Mouse (Mus musculus) NIH3T3 (cell line): ENCODE measurements around the gene Ccdc63.
A peak's percentile ranks its signal among the peaks of the same experiment; 100 is the strongest.
"Not testable (repeated sequence)": the region's sequence is repeated elsewhere in the genome, so short reads cannot be mapped to it uniquely, and the experiment has no call there.

Experiments
- DNase-seq: peaks from one replicate; pipeline ENCODE4 v3.0.0-alpha.2; 2012; ENCODE audit warnings: low read depth

Gene Ccdc63

DNA sequence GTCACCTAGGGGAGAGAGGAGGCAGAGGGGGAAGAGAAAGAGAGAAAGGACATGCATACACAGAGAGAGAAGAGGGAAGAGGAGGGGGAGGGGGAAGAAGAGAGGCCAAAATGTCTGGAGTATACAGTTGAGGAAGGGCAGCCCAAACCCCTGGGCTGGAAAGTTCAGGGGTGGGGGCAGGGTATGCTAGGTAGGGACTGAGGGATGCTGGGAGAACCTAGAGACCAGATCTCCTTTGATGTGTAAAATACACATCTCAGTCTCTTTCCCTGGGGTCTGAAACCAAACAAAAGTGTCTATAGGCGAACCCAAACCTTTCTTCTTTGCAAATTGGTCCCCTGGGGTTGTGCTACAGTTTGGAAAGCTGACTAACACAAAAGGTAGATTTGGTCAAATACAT, 7.5 kb upstream of the Ccdc63 start:
- DNase-seq, result no peak

DNA sequence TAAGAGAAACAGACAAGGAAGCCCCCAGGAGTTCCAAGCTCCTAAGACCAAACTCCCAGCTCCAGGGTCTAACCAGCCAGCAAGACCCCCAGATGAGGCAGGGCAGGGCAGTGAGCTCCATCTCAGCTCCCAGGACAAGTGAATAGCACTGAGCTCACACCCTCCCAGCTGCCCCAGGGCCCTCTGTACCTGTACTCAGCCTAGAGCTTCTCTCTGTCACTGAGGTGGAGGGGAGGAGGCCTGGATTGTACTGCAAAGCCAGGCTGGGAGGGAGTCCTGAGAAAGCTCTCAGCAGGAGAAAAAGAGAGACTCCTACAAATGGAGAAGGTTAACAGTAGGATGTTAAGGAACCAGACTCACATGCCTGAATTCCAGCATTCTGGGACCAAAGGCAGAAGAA, 6.0 kb upstream of the Ccdc63 start:
- DNase-seq, result no peak

- peak; percentile 96 for DNase-seq
Measured at GRCm38 (mm10) chr5:122146056-122146580, 5.5 kb upstream of the Ccdc63 start.

GRCm38 (mm10) chr5:122145381-122146055, 4.9 kb upstream of the Ccdc63 start:
- DNase-seq, result peak; percentile 87

DNA sequence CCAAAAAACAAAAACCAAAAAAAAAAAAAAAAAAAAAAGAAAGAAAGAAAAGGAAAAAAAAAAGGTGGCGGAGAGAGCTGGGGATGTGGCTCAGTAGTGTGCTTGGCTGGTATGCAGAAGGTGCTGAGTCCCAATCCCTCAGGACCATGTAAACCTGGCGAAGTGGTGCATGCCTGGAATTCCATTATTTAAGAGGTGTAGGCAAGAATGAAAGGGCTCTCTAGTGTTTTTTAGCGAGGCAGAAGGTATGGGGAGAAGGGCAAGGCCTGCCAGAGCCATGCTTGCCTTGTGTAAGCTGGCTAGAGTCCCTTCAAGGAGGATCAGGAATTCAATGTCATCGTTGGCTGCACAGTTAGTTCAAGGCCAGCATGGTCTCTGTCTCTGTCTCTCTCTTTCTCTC, 4.2 kb upstream of the Ccdc63 start:
- DNase-seq, result no peak

GRCm38 (mm10) chr5:122143543-122143942, 2.9 kb upstream of the Ccdc63 start:
- no peak for DNase-seq

- DNase-seq, result peak; percentile 77
Measured at GRCm38 (mm10) chr5:122142230-122142992, 1.8 kb upstream of the Ccdc63 start.

DNA sequence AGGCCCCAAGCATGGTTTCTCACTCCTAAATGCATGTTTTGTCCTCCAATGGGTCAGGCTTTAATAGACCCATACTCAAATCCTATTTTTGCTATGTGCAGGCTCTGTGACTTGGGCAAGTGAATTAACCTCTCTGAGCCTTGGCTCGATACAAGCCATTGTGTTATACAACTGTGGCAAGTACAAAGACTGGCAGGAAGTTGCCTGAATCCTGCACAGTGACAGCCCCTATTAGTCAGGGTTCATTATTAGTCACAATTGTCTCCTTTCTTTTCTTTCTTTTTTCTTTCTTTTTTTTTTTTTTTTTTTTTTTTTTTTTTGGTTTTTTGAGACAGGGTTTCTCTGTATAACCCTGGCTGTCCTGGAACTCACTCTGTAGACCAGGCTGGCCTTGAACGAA, 852 bp downstream of the Ccdc63 start:
- DNase-seq, result not testable (repeated sequence)

DNA sequence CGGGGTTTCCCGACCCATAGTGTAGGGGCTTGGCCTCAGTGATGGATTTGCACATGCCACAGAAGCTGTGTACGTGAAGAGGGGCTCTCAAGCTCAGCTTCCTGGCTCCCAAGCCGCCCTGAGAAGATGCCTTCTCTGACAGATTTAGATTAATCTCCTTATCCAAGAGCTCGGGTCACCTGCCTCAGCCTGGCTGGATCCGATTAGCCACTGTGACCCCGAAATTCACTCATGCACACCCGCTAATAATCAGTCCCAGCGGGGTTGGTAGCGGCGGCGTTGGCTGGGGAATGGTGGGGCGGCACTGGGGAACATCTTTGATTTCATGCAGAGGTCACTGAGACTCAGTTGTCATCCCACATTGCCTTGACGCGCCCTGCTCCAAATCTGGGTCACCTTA, 1.8 kb downstream of the Ccdc63 start:
- DNase-seq, result no peak

- DNase-seq, result peak; percentile 57
Measured at GRCm38 (mm10) chr5:122136508-122137408, 3.9 kb downstream of the Ccdc63 start.

- no peak for DNase-seq
Measured at GRCm38 (mm10) chr5:122135290-122135882, 5.2 kb downstream of the Ccdc63 start.

- no peak for DNase-seq
Measured at GRCm38 (mm10) chr5:122134395-122135289, 6.0 kb downstream of the Ccdc63 start.

DNA sequence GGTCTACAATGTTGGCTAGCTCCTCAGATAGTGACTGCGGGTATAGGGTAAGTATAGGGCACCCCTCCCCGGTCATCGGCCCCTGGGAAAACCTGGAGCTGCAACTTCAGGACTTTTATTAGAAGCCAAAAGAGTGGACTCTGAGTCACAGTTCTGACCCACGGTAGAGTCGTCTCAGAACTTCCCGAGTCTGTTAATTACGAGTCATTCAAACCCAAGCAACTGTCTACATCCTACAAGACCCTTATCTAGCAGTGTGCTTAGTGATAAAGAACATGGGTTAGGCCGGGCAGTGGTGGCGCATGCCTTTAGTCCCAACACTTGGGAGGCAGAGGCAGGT, 7.6 kb downstream of the Ccdc63 start:
- no peak for DNase-seq

- no peak for DNase-seq
Measured at GRCm38 (mm10) chr5:122132167-122133049, 8.2 kb downstream of the Ccdc63 start.

- DNase-seq, result peak; percentile 88
Measured at GRCm38 (mm10) chr5:122131076-122132051, 9.3 kb downstream of the Ccdc63 start.

GRCm38 (mm10) chr5:122130341-122130998, 10.2 kb downstream of the Ccdc63 start:
- no peak for DNase-seq

GRCm38 (mm10) chr5:122129068-122129655, 11.5 kb downstream of the Ccdc63 start:
- DNase-seq, result peak; percentile 93
